Mouse (Mus musculus): ENCODE data around the gene 1810009A15Rik.
"Not testable (repeated sequence)": the region's sequence is repeated elsewhere in the genome, so short reads cannot be mapped to it uniquely, and the experiment has no call there.

DNA sequence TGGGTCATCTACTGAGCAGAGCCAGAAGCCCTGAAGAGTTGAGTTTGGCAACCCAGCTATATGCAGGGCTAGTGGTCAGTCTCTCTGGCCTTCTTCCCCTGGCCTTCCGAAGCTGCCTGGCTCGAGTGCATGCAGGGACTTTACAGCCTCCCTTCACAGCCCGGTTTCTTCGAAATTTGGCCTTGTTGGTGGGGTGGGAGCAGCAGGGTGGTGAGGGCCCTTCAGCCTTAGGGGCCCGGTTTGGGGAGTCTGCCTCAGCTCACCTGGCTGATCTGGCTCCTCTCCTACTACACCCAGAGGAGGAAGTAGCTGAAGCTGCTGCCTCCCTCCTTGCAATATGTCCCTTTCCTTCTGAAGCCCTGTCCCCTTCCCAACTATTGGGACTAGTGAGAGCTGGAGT lies 7.6 kb downstream of the 1810009A15Rik start:
- TF ChIP-seq CTCF (IDR thresholded peaks at IDR 0.05; ENCODE audit: low read depth); EP300 (optimal IDR thresholded peaks at IDR 0.05): not testable (repeated sequence)

Data from stomach, postnatal 0 days (tissue).